Mouse (Mus musculus): ENCODE data around the gene Polr2j. TPM values are rescaled to one million over a fixed set of nuclear protein-coding genes. Genes with fewer than 3 reads are reported as not detected.

Polr2j gene
- polyA plus RNA-seq, 1 experiment from 2014 or later, result 112 TPM

- H3K27me3 ChIP-seq (ENCODE audit: insufficient read depth, low read length), result peaks cover 13% of the 10 kb centered on the region
- DNase-seq (no peak), ATAC-seq (no peak)
These were observed 30.1 kb upstream of the Polr2j start for GRCm38 (mm10) chr5:136086290-136086689.

GRCm38 (mm10) chr5:136088821-136089575 lies 27.4 kb upstream of the Polr2j start:
- H3K4me2 ChIP-seq (ENCODE audit: low read depth, low read length), result no peak overlapping the region
- no peak overlapping the region for H3K9ac ChIP-seq (replicated peaks)
- 29% methylated on average over 14 of the region's 14 CpGs for WGBS (ENCODE audit: insufficient replicate concordance)
- no peak overlapping the region for H3K4me3 ChIP-seq (ENCODE audit: low read depth, low read length)
- H3K27ac ChIP-seq (ENCODE audit: low read depth), result no peak overlapping the region
- H3K9me3 ChIP-seq (ENCODE audit: low read length), result no peaks in the 10 kb centered on the region
- H3K36me3 ChIP-seq (replicated peaks; ENCODE audit: insufficient read depth, low read length), result no peaks in the 10 kb centered on the region
- ATAC-seq, result no peak
- peaks cover 11% of the 10 kb centered on the region for H3K27me3 ChIP-seq (ENCODE audit: insufficient read depth, low read length)
- DNase-seq, result no peak
- peaks cover 4% of the 10 kb centered on the region for H3K4me1 ChIP-seq (ENCODE audit: insufficient read depth)
- TF ChIP-seq EP300 (IDR thresholded peaks at IDR 0.05; ENCODE audit: low read depth) (no peak), CTCF (IDR thresholded peaks at IDR 0.05; ENCODE audit: low read depth) (peak; percentile 44)

More at GRCm38 (mm10) chr5:136086290-136086689, 30.1 kb upstream of the Polr2j start:
- WGBS (ENCODE audit: insufficient replicate concordance), result 79% methylated on average over 8 of the region's 8 CpGs
- Histone ChIP-seq H3K9ac (replicated peaks) (no peak overlapping the region), H3K4me2 (ENCODE audit: low read depth, low read length) (no peak overlapping the region; the same call in 1 of the 2 replicates), H3K36me3 (replicated peaks; ENCODE audit: insufficient read depth, low read length) (no peaks in the 10 kb centered on the region), H3K4me1 (ENCODE audit: insufficient read depth) (peaks cover 9% of the 10 kb centered on the region), H3K4me3 (ENCODE audit: low read depth, low read length) (no peak overlapping the region), H3K9me3 (ENCODE audit: low read length) (no peaks in the 10 kb centered on the region), H3K27ac (ENCODE audit: low read depth) (no peak overlapping the region)
- TF ChIP-seq EP300 (IDR thresholded peaks at IDR 0.05; ENCODE audit: low read depth), result no peak
- TF ChIP-seq CTCF (IDR thresholded peaks at IDR 0.05; ENCODE audit: low read depth), result no peak

GRCm38 (mm10) chr5:136091927-136092326 lies 24.5 kb upstream of the Polr2j start:
- ATAC-seq, result no peak

GRCm38 (mm10) chr5:136094249-136095010 lies 22.0 kb upstream of the Polr2j start:
- no peak overlapping the region for H3K4me2 ChIP-seq (ENCODE audit: low read depth, low read length)
- DNase-seq (no peak), ATAC-seq (no peak)
- H3K4me3 ChIP-seq (ENCODE audit: low read depth, low read length), result no peak overlapping the region
- no peak overlapping the region for H3K9ac ChIP-seq (replicated peaks)
- TF ChIP-seq EP300 (IDR thresholded peaks at IDR 0.05; ENCODE audit: low read depth) (no peak), CTCF (IDR thresholded peaks at IDR 0.05; ENCODE audit: low read depth) (no peak)
- 36% methylated on average over 8 of the region's 8 CpGs for WGBS (ENCODE audit: insufficient replicate concordance)
- no peaks in the 10 kb centered on the region for H3K36me3 ChIP-seq (replicated peaks; ENCODE audit: insufficient read depth, low read length)
- no peaks in the 10 kb centered on the region for H3K9me3 ChIP-seq (ENCODE audit: low read length)
- H3K27me3 ChIP-seq (ENCODE audit: insufficient read depth, low read length), result no peaks in the 10 kb centered on the region
- H3K27ac ChIP-seq (ENCODE audit: low read depth), result no peak overlapping the region
- no peaks in the 10 kb centered on the region for H3K4me1 ChIP-seq (ENCODE audit: insufficient read depth)

More at GRCm38 (mm10) chr5:136091927-136092326, 24.5 kb upstream of the Polr2j start:
- Histone ChIP-seq H3K4me1 (ENCODE audit: insufficient read depth) (no peaks in the 10 kb centered on the region), H3K36me3 (replicated peaks; ENCODE audit: insufficient read depth, low read length) (no peaks in the 10 kb centered on the region), H3K4me3 (ENCODE audit: low read depth, low read length) (no peak overlapping the region), H3K9me3 (ENCODE audit: low read length) (no peaks in the 10 kb centered on the region), H3K4me2 (ENCODE audit: low read depth, low read length) (no peak overlapping the region), H3K9ac (replicated peaks) (no peak overlapping the region), H3K27ac (ENCODE audit: low read depth) (no peak overlapping the region), H3K27me3 (ENCODE audit: insufficient read depth, low read length) (no peaks in the 10 kb centered on the region)
- DNase-seq, result no peak
- 50% methylated on average over 5 of the region's 5 CpGs for WGBS (ENCODE audit: insufficient replicate concordance)
- TF ChIP-seq EP300 (IDR thresholded peaks at IDR 0.05; ENCODE audit: low read depth) (no peak), CTCF (IDR thresholded peaks at IDR 0.05; ENCODE audit: low read depth) (no peak)

GRCm38 (mm10) chr5:136095089-136095488 lies 21.3 kb upstream of the Polr2j start:
- H3K4me1 ChIP-seq (ENCODE audit: insufficient read depth), result no peaks in the 10 kb centered on the region
- no peak for DNase-seq
- ATAC-seq, result no peak
- H3K36me3 ChIP-seq (replicated peaks; ENCODE audit: insufficient read depth, low read length), result no peaks in the 10 kb centered on the region
- H3K4me2 ChIP-seq (ENCODE audit: low read depth, low read length), result no peak overlapping the region
- TF ChIP-seq EP300 (IDR thresholded peaks at IDR 0.05; ENCODE audit: low read depth), result no peak
- no peak for TF ChIP-seq CTCF (IDR thresholded peaks at IDR 0.05; ENCODE audit: low read depth)
- H3K27ac ChIP-seq (ENCODE audit: low read depth), result no peak overlapping the region
- WGBS (ENCODE audit: insufficient replicate concordance), result 68% methylated on average over 7 of the region's 7 CpGs
- no peak overlapping the region for H3K9ac ChIP-seq (replicated peaks)
- H3K27me3 ChIP-seq (ENCODE audit: insufficient read depth, low read length), result no peaks in the 10 kb centered on the region
- no peaks in the 10 kb centered on the region for H3K9me3 ChIP-seq (ENCODE audit: low read length)
- H3K4me3 ChIP-seq (ENCODE audit: low read depth, low read length), result no peak overlapping the region

- WGBS (ENCODE audit: insufficient replicate concordance), result 73% methylated on average over 10 of the region's 10 CpGs
- H3K27ac ChIP-seq (ENCODE audit: low read depth), result no peak overlapping the region
These were observed 17.9 kb upstream of the Polr2j start for GRCm38 (mm10) chr5:136098536-136098935.

More at GRCm38 (mm10) chr5:136098536-136098935, 17.9 kb upstream of the Polr2j start:
- no peak for TF ChIP-seq CTCF (IDR thresholded peaks at IDR 0.05; ENCODE audit: low read depth)
- no peak for TF ChIP-seq EP300 (IDR thresholded peaks at IDR 0.05; ENCODE audit: low read depth)
- ATAC-seq (no peak), DNase-seq (no peak)
- Histone ChIP-seq H3K9me3 (ENCODE audit: low read length) (no peaks in the 10 kb centered on the region), H3K4me1 (ENCODE audit: insufficient read depth) (peaks cover 8% of the 10 kb centered on the region), H3K9ac (replicated peaks) (no peak overlapping the region), H3K36me3 (replicated peaks; ENCODE audit: insufficient read depth, low read length) (no peaks in the 10 kb centered on the region), H3K4me3 (ENCODE audit: low read depth, low read length) (no peak overlapping the region), H3K27me3 (ENCODE audit: insufficient read depth, low read length) (no peaks in the 10 kb centered on the region), H3K4me2 (ENCODE audit: low read depth, low read length) (no peak overlapping the region)

Data from liver, postnatal 0 days (tissue).